Mouse (Mus musculus) lung, postnatal 0 days (tissue): ENCODE measurements at regions not wholly inside any gene's neighbourhood (a gene's known extent, or its start where the extent isn't known, plus 50 kb on each side); places are given as distances from the start of the nearest gene placed in this dataset.

Experiments used
- CTCF ChIP-seq: IDR thresholded peaks from 2 replicates; pipeline ENCODE4 v1.5.1; 2016; ENCODE audit warnings: antibody characterized with exemption, mild to moderate bottlenecking
- EP300 ChIP-seq: IDR thresholded peaks from 2 replicates; pipeline ENCODE4 v1.6.1; 2016; ENCODE audit warnings: antibody characterized with exemption, mild to moderate bottlenecking, control low read depth

DNA sequence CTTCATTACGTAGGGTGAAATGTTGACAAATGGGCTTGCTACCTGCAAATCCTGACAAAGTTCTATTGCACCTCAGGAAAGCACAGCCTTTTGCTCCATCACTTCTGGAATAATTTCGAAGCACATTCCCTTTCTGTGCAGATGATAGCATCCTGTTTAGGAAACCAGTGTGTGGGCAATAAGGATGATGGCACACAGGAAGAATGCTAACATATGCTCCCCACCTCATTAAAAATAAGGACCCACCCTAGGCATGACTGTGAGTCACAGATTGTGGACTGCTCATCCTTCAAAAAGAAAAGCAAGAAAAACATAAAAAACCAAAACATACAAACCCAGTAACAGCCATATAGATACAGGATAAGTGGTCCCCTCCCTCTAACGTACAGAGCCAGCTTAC lies 226.2 kb downstream of the Tox3 start:
- TF ChIP-seq CTCF (no peak), EP300 (no peak)
